Mouse (Mus musculus): Measurements from ENCODE around the gene Olfr510. TPM values are rescaled to one million over a fixed set of nuclear protein-coding genes. Genes with fewer than 3 reads are reported as not detected.
"Not testable (repeated sequence)": the region's sequence is repeated elsewhere in the genome, so short reads cannot be mapped to it uniquely, and the experiment has no call there.

The Olfr510 gene
- polyA plus RNA-seq (2015; fragmentation: Nextera tagmentation; extraction: Ambion mirVana) = not detected in 2 replicates

- no peak for ATAC-seq (replicated peaks; ENCODE audit: insufficient number of reproducible peaks, insufficient read depth, low FRiP score, low read depth)
- Histone ChIP-seq H3K27me3 (no peaks in the 10 kb centered on the region), H3K4me3 (no peak within 1 kb of the TSS), H3K27ac (no peak within 1 kb of the TSS), H3K4me1 (replicated peaks) (no peaks in the 10 kb centered on the region), H3K4me2 (no peak within 1 kb of the TSS), H3K9ac (no peak within 1 kb of the TSS), H3K36me3 (no peaks in the 10 kb centered on the region), H3K9me3 (replicated peaks) (no peaks in the 10 kb centered on the region)
- 74% methylated on average over 1 of the region's 1 CpGs for WGBS
These were observed at the start of gene Olfr510 for GRCm38 (mm10) chr7:108666118-108666517. Gene Olfr510 (plus strand): TSS chr7:108666418.

DNA sequence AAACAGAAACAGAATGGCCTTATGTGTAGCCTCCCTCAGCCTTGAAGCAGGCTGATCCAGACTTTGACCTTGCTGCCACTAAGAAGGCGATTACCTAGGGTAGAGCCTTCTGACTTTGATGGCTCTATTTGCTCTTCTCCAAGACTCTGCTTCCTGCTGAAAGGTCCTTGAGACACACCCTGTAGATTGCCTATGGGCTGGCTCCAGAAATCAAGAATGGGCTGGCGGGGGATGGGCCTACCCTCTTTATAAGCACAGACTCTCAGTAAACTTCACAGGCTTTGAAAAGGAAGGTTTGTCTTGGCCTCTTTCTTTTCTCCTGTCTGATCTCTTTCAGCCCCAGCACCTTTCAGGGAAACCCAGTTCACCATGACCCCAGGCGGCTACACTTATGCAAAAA is 49.4 kb upstream of the Olfr510 start:
- not testable (repeated sequence) for H3K9me3 ChIP-seq (replicated peaks); H3K36me3 ChIP-seq; H3K4me1 ChIP-seq (replicated peaks); H3K27me3 ChIP-seq; ATAC-seq (replicated peaks; ENCODE audit: insufficient number of reproducible peaks, insufficient read depth, low FRiP score, low read depth); H3K4me3 ChIP-seq; H3K9ac ChIP-seq; H3K27ac ChIP-seq; H3K4me2 ChIP-seq
- 61% methylated on average over 3 of the region's 3 CpGs for whole genome bisulfite sequencing

DNA sequence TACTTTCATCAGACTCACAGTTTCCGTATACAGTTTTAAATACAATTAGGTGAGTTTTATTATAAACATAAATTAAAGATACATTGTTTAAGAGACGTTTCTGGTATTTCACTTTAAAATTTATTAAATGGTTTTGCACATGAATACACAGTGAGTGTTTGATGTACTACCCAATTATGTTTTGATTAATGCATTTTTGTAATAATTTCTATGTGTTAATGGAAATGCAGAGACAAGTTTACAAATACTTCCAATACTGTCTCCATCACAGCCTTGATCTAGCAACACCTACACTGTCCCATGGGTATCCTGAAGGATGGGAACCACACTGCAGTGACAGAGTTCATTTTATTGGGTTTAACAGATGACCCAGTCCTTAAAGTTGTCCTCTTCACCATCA is 44.7 kb upstream of the Olfr510 start, which contains the start of gene Olfr507:
TSS of gene Olfr507 (plus strand) at position 301 of the 400 bp plus-strand sequence.
- no peak within 1 kb of the TSS for H3K27ac ChIP-seq
- no peaks in the 10 kb centered on the region for H3K27me3 ChIP-seq
- 57% methylated on average over 2 of the region's 2 CpGs for WGBS
- no peaks in the 10 kb centered on the region for H3K9me3 ChIP-seq (replicated peaks)
- H3K4me2 ChIP-seq = no peak within 1 kb of the TSS
- no peak within 1 kb of the TSS for H3K9ac ChIP-seq
- no peaks in the 10 kb centered on the region for H3K4me1 ChIP-seq (replicated peaks)
- no peaks in the 10 kb centered on the region for H3K36me3 ChIP-seq
- no peak for ATAC-seq (replicated peaks; ENCODE audit: insufficient number of reproducible peaks, insufficient read depth, low FRiP score, low read depth)
- H3K4me3 ChIP-seq = no peak within 1 kb of the TSS

GRCm38 (mm10) chr7:108629694-108630093 is 36.5 kb upstream of the Olfr510 start, which contains the start of gene Olfr508:
Gene Olfr508 (plus strand): TSS chr7:108629994.
- Histone ChIP-seq H3K4me3 (no peak within 1 kb of the TSS), H3K27me3 (no peaks in the 10 kb centered on the region), H3K27ac (no peak within 1 kb of the TSS), H3K4me1 (replicated peaks) (no peaks in the 10 kb centered on the region), H3K4me2 (no peak within 1 kb of the TSS), H3K9me3 (replicated peaks) (no peaks in the 10 kb centered on the region), H3K9ac (no peak within 1 kb of the TSS), H3K36me3 (no peaks in the 10 kb centered on the region)
- whole genome bisulfite sequencing = 72% methylated on average over 3 of the region's 3 CpGs
- no peak for ATAC-seq (replicated peaks; ENCODE audit: insufficient number of reproducible peaks, insufficient read depth, low FRiP score, low read depth)

GRCm38 (mm10) chr7:108651806-108652205 is 14.4 kb upstream of the Olfr510 start, which contains the start of gene Olfr509:
Gene Olfr509 (minus strand): TSS chr7:108651906.
- Histone ChIP-seq H3K27ac (no peak within 1 kb of the TSS), H3K27me3 (no peaks in the 10 kb centered on the region), H3K9me3 (replicated peaks) (no peaks in the 10 kb centered on the region), H3K4me2 (no peak within 1 kb of the TSS), H3K9ac (no peak within 1 kb of the TSS), H3K4me3 (no peak within 1 kb of the TSS), H3K4me1 (replicated peaks) (no peaks in the 10 kb centered on the region), H3K36me3 (no peaks in the 10 kb centered on the region)
- ATAC-seq (replicated peaks; ENCODE audit: insufficient number of reproducible peaks, insufficient read depth, low FRiP score, low read depth) = no peak

DNA sequence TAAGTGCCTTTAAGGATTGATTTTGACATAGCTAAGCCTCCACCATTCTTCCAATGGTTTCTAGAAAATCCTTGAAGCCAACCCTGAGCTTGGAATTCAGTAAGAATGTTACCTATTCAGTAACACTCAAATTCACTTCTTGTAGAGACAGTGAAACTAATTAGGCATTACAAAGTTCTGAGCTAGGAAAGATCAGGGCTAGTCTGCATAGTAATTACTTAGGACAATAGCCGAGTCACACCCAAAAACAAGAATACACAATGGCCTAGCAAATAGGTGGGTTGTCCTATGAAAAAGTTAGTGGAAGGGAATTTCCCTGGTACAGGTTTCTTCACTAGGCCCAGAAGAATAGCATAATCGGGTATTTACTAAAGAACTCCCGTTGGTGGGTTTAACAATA is 3.8 kb upstream of the Olfr510 start:
- no peak overlapping the region for H3K9ac ChIP-seq
- H3K27ac ChIP-seq = no peak overlapping the region
- H3K4me1 ChIP-seq (replicated peaks) = no peaks in the 10 kb centered on the region
- no peak for ATAC-seq (replicated peaks; ENCODE audit: insufficient number of reproducible peaks, insufficient read depth, low FRiP score, low read depth)
- no peak overlapping the region for H3K4me3 ChIP-seq
- no peaks in the 10 kb centered on the region for H3K27me3 ChIP-seq
- 84% methylated on average over 3 of the region's 3 CpGs for WGBS
- H3K4me2 ChIP-seq = no peak overlapping the region
- H3K36me3 ChIP-seq = no peaks in the 10 kb centered on the region
- H3K9me3 ChIP-seq (replicated peaks) = no peaks in the 10 kb centered on the region

- Histone ChIP-seq H3K9ac (no peak overlapping the region), H3K4me1 (replicated peaks) (no peaks in the 10 kb centered on the region), H3K4me3 (no peak overlapping the region), H3K4me2 (no peak overlapping the region), H3K27me3 (no peaks in the 10 kb centered on the region), H3K9me3 (replicated peaks) (no peaks in the 10 kb centered on the region; the same call in 1 of the 2 replicates), H3K36me3 (no peaks in the 10 kb centered on the region), H3K27ac (no peak overlapping the region)
- 53% methylated on average over 1 of the region's 1 CpGs for WGBS
- ATAC-seq (replicated peaks; ENCODE audit: insufficient number of reproducible peaks, insufficient read depth, low FRiP score, low read depth) = no peak
These were observed 4.8 kb downstream of the Olfr510 start for GRCm38 (mm10) chr7:108671058-108671457.

DNA sequence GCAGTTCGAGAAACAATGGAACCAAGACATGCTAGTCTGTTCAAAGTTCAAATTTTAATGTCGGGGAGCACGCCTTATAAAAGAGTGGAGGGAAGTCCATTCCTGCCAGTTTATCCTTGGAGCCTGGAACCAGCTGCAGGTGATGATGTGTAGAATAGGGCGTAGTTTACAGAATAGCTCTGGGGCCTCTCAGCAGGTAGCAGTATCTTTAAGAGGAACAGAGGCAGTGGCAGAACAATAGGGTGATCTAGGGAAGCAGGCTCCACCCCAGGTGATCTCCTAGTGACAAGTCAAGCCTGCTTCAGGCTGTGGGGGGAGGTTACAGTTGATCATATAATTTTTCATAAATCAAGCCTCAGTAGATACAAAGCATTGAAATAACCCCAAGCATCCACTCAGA is 12.7 kb downstream of the Olfr510 start:
- Histone ChIP-seq H3K4me3 (no peak overlapping the region), H3K27me3 (no peaks in the 10 kb centered on the region), H3K27ac (no peak overlapping the region), H3K36me3 (no peaks in the 10 kb centered on the region), H3K9me3 (replicated peaks) (no peaks in the 10 kb centered on the region; the same call in 1 of the 2 replicates), H3K4me1 (replicated peaks) (no peaks in the 10 kb centered on the region), H3K9ac (no peak overlapping the region), H3K4me2 (no peak overlapping the region)
- no peak for ATAC-seq (replicated peaks; ENCODE audit: insufficient number of reproducible peaks, insufficient read depth, low FRiP score, low read depth)
- 75% methylated on average over 4 of the region's 4 CpGs for WGBS

DNA sequence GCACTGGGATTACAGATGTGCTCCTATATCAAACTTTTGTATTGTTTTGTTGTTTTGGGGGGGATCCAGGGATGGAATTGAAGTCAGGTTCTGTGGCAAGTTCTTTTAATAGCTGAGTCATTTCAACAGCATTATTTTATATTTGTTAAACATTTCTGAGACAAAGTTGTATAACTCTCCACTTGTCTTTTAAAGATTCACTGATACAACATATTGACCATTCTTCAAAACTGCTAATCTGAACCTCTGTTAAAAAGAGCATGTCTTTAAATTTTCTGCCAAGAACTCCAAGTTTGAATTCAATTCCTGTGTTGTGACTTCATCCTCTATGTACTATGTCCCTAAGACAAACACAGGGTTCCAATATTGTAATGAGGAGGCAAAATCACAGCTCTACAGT is 46.8 kb downstream of the Olfr510 start, which contains the start of gene Olfr512:
TSS of gene Olfr512 (plus strand) at position 301 of the 400 bp plus-strand sequence.
- H3K27ac ChIP-seq = no peak within 1 kb of the TSS
- no peaks in the 10 kb centered on the region for H3K9me3 ChIP-seq (replicated peaks)
- ATAC-seq (replicated peaks; ENCODE audit: insufficient number of reproducible peaks, insufficient read depth, low FRiP score, low read depth) = no peak
- no peak within 1 kb of the TSS for H3K4me2 ChIP-seq
- no peak within 1 kb of the TSS for H3K9ac ChIP-seq
- no peak within 1 kb of the TSS for H3K4me3 ChIP-seq
- H3K27me3 ChIP-seq = no peaks in the 10 kb centered on the region
- H3K4me1 ChIP-seq (replicated peaks) = no peaks in the 10 kb centered on the region
- no peaks in the 10 kb centered on the region for H3K36me3 ChIP-seq

Other genes with a start within 250 kb of the Olfr510 start
- not detected in 2 replicates for gene Olfr497, start 246.0 kb upstream of the Olfr510 start, polyA plus RNA-seq (2015; fragmentation: Nextera tagmentation; extraction: Ambion mirVana)
- not detected in 2 replicates for gene Olfr498, start 201.1 kb upstream of the Olfr510 start, polyA plus RNA-seq (2015; fragmentation: Nextera tagmentation; extraction: Ambion mirVana)
- not detected in 2 replicates for gene Olfr502, start 141.4 kb upstream of the Olfr510 start, polyA plus RNA-seq (2015; fragmentation: Nextera tagmentation; extraction: Ambion mirVana)
- gene Olfr503, start 121.9 kb upstream of the Olfr510 start, polyA plus RNA-seq (2015; fragmentation: Nextera tagmentation; extraction: Ambion mirVana) = not detected in 2 replicates
- not detected in 2 replicates for gene Olfr504, start 100.6 kb upstream of the Olfr510 start, polyA plus RNA-seq (2015; fragmentation: Nextera tagmentation; extraction: Ambion mirVana)
- gene Olfr506, start 55.6 kb upstream of the Olfr510 start, polyA plus RNA-seq (2015; fragmentation: Nextera tagmentation; extraction: Ambion mirVana) = not detected in 2 replicates
- gene Olfr507, start 44.6 kb upstream of the Olfr510 start, polyA plus RNA-seq (2015; fragmentation: Nextera tagmentation; extraction: Ambion mirVana) = not detected in 2 replicates
- not detected in 2 replicates for gene Olfr508, start 36.4 kb upstream of the Olfr510 start, polyA plus RNA-seq (2015; fragmentation: Nextera tagmentation; extraction: Ambion mirVana)
- gene Olfr509, start 14.5 kb upstream of the Olfr510 start, polyA plus RNA-seq (2015; fragmentation: Nextera tagmentation; extraction: Ambion mirVana) = not detected in 2 replicates
- not detected in 2 replicates for gene Olfr512, start 46.9 kb downstream of the Olfr510 start, polyA plus RNA-seq (2015; fragmentation: Nextera tagmentation; extraction: Ambion mirVana)
- gene Olfr513, start 84.6 kb downstream of the Olfr510 start, polyA plus RNA-seq (2015; fragmentation: Nextera tagmentation; extraction: Ambion mirVana) = not detected in 2 replicates
- not detected in 2 replicates for gene Olfr514, start 159.6 kb downstream of the Olfr510 start, polyA plus RNA-seq (2015; fragmentation: Nextera tagmentation; extraction: Ambion mirVana)
- gene Olfr516, start 184.1 kb downstream of the Olfr510 start, polyA plus RNA-seq (2015; fragmentation: Nextera tagmentation; extraction: Ambion mirVana) = not detected in 2 replicates
- gene Olfr517, start 206.0 kb downstream of the Olfr510 start, polyA plus RNA-seq (2015; fragmentation: Nextera tagmentation; extraction: Ambion mirVana) = not detected in 2 replicates
- gene Olfr518, start 218.6 kb downstream of the Olfr510 start, polyA plus RNA-seq (2015; fragmentation: Nextera tagmentation; extraction: Ambion mirVana) = not detected in 2 replicates
- gene Olfr519, start 228.0 kb downstream of the Olfr510 start, polyA plus RNA-seq (2015; fragmentation: Nextera tagmentation; extraction: Ambion mirVana) = not detected in 2 replicates